Mouse (Mus musculus) liver, postnatal 0 days (tissue): ENCODE results near the gene Tshz3. TPM values are rescaled to one million over a fixed set of nuclear protein-coding genes. Genes with fewer than 3 reads are reported as not detected.
A peak's percentile ranks its signal among the peaks of the same experiment; 100 is the strongest.

ENCODE experiments used
- ATAC-seq: fragments of 200-750 bp; cut with Nextera tagmentation; 2 replicates; pipeline ENCODE4 v1.8.0; 2017; ENCODE audit warnings: mild to moderate bottlenecking, moderate library complexity
- DNase-seq: peaks from one replicate; pipeline ENCODE4 v3.0.0-alpha.2; 2016
- H3K27ac ChIP-seq: fragments of 300-500 bp; sonication (generic); 2 replicates; pipeline ENCODE4 v1.5.1; 2014; ENCODE audit warnings: antibody characterized with exemption, moderate library complexity, mild to moderate bottlenecking, low read depth
- H3K27me3 ChIP-seq: fragments of 300-500 bp; sonication (generic); 2 replicates; pipeline ENCODE4 v1.6.1; 2014; ENCODE audit warnings: low read length, control low read depth, mixed read lengths; ENCODE audit not compliant: insufficient read depth
- H3K36me3 ChIP-seq: fragments of 300-500 bp; sonication (generic); replicated peaks from 2 replicates; pipeline ENCODE4 v1.6.1; 2014; ENCODE audit warnings: mild to moderate bottlenecking, control low read depth, low read length, moderate library complexity, mixed read lengths; ENCODE audit not compliant: insufficient read depth
- H3K4me1 ChIP-seq: fragments of 300-500 bp; sonication (generic); 2 replicates; pipeline ENCODE4 v1.6.1; 2014; ENCODE audit warnings: antibody characterized with exemption, mild to moderate bottlenecking, control low read depth; ENCODE audit not compliant: insufficient read depth
- H3K4me2 ChIP-seq: fragments of 300-500 bp; sonication (generic); 2 replicates; pipeline ENCODE4 v1.6.1; 2014; ENCODE audit warnings: low read depth, mild to moderate bottlenecking, low read length, moderate library complexity, mixed read lengths
- H3K4me3 ChIP-seq: fragments of 300-500 bp; sonication (generic); 2 replicates; pipeline ENCODE4 v1.5.1; 2014; ENCODE audit warnings: low read depth, low read length
- H3K9ac ChIP-seq: fragments of 300-500 bp; sonication (generic); replicated peaks from 2 replicates; pipeline ENCODE4 v1.6.1; 2014; ENCODE audit warnings: mild to moderate bottlenecking, moderate library complexity
- H3K9me3 ChIP-seq: fragments of 300-500 bp; sonication (generic); 2 replicates; pipeline ENCODE4 v1.6.1; 2016; ENCODE audit warnings: mild to moderate bottlenecking, control low read depth, low read length, mixed read lengths
- CTCF ChIP-seq: sonication (generic); IDR thresholded peaks from 2 replicates; pipeline ENCODE4 v1.5.1; 2016; ENCODE audit warnings: antibody characterized with exemption, low read depth
- EP300 ChIP-seq: IDR thresholded peaks from 2 replicates; pipeline ENCODE4 v1.6.1; 2016; ENCODE audit warnings: antibody characterized with exemption, low read depth, mild to moderate bottlenecking
- WGBS: fragments of 180-500 bp; shearing (Covaris S2); extraction: QIAGEN DNeasy Blood & Tissue Kit; methylation state at CpG from one replicate; pipeline ENCODE4 v1.1.7; 2014; ENCODE audit not compliant: insufficient replicate concordance; 5-methylcytosine and 5-hydroxymethylcytosine counted together
- polyA plus RNA-seq: library from polyadenylated mRNA; unstranded; fragments of >200 nt; fragmentation: Nextera tagmentation; extraction: Ambion mirVana; gene quantifications from 2 replicates; pipeline ENCODE4 v1.2.1, GENCODE M21; 2015

The Tshz3 gene
- 0.60 and 0.76 TPM in 2 replicates for polyA plus RNA-seq

GRCm38 (mm10) chr7:36697856-36698588 is at the start of gene Tshz3:
Gene Tshz3 (plus strand): TSS chr7:36698118.
- H3K27me3 ChIP-seq = peaks cover 76% of the 10 kb centered on the region
- no peaks in the 10 kb centered on the region for H3K36me3 ChIP-seq
- TF ChIP-seq CTCF = no peak
- TF ChIP-seq EP300 = no peak
- ATAC-seq (peak; percentile 44), DNase-seq (peak; percentile 31)
- no peaks in the 10 kb centered on the region for H3K9me3 ChIP-seq
- WGBS = 2% methylated on average over 22 of the region's 88 CpGs
- peak within 1 kb of the TSS; percentile 44; the same call in 1 of the 2 replicates for H3K27ac ChIP-seq
- no peak within 1 kb of the TSS; the same call in 1 of the 2 replicates for H3K9ac ChIP-seq
- H3K4me2 ChIP-seq = peak within 1 kb of the TSS; percentile 83
- peak within 1 kb of the TSS; percentile 61 for H3K4me3 ChIP-seq
- peaks cover 12% of the 10 kb centered on the region for H3K4me1 ChIP-seq

GRCm38 (mm10) chr7:36655931-36656330 is 42.0 kb upstream of the Tshz3 start:
- H3K9ac ChIP-seq = no peak overlapping the region
- DNase-seq (no peak), ATAC-seq (no peak)
- no peaks in the 10 kb centered on the region for H3K36me3 ChIP-seq
- no peak overlapping the region for H3K27ac ChIP-seq
- H3K4me1 ChIP-seq = no peaks in the 10 kb centered on the region
- 77% methylated on average over 4 of the region's 4 CpGs for WGBS
- no peaks in the 10 kb centered on the region for H3K9me3 ChIP-seq
- H3K4me2 ChIP-seq = no peak overlapping the region
- no peaks in the 10 kb centered on the region for H3K27me3 ChIP-seq
- TF ChIP-seq CTCF = no peak
- no peak for TF ChIP-seq EP300
- H3K4me3 ChIP-seq = no peak overlapping the region

- Histone ChIP-seq H3K27me3 (no peaks in the 10 kb centered on the region), H3K4me3 (no peak overlapping the region), H3K9me3 (no peaks in the 10 kb centered on the region), H3K4me2 (no peak overlapping the region), H3K36me3 (no peaks in the 10 kb centered on the region), H3K4me1 (no peaks in the 10 kb centered on the region), H3K27ac (no peak overlapping the region), H3K9ac (no peak overlapping the region)
- ATAC-seq (no peak), DNase-seq (no peak)
- no peak for TF ChIP-seq EP300
Observed at GRCm38 (mm10) chr7:36656401-36656800, 41.5 kb upstream of the Tshz3 start.

DNA sequence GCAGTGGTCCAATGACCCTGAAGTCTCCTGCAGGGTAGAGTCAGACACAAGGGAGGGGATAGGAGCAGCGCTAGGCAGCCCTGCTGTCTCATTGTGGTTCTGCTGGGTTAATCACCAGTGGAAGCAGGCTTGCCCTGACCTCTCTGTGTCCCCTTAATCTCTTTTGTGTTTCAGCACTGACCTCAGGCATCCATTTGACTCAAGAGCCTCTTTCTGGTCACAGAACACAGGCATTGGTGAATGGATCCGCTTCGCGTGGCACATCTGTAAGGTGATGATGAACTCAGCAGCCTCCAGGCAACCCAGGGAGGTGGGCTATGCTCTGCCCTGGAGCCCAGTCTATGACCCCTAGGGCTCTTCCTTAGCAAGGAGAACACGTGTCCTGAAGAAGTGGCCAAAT is 39.6 kb upstream of the Tshz3 start:
- DNase-seq (no peak), ATAC-seq (no peak)
- H3K4me2 ChIP-seq = no peak overlapping the region
- H3K36me3 ChIP-seq = no peaks in the 10 kb centered on the region
- no peaks in the 10 kb centered on the region for H3K4me1 ChIP-seq
- WGBS = 62% methylated on average over 5 of the region's 5 CpGs
- no peak overlapping the region for H3K4me3 ChIP-seq
- no peaks in the 10 kb centered on the region for H3K9me3 ChIP-seq
- H3K9ac ChIP-seq = no peak overlapping the region
- TF ChIP-seq EP300 (no peak), CTCF (no peak)
- no peak overlapping the region for H3K27ac ChIP-seq
- H3K27me3 ChIP-seq = no peaks in the 10 kb centered on the region

DNA sequence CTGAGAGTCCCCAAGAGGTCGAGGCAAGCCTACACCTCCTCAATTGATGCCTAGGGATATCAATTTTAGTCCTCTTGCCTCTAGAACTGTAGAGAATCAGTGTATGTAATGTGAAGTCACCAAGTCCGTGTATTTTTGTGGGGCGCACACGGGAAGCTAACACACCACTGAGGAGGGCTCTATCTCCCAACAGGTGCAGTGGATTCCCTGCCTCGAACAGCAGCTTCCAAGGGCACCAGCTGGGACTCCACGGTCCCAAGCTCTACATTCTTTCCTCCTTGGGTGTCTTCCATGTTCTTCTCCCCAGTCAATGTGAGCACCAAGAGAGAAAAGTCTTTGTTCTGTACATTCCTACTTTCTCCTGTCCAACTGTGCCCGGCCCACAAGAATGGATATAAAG is 38.7 kb upstream of the Tshz3 start:
- Histone ChIP-seq H3K27ac (no peak overlapping the region), H3K4me3 (no peak overlapping the region), H3K9ac (no peak overlapping the region), H3K27me3 (no peaks in the 10 kb centered on the region), H3K36me3 (no peaks in the 10 kb centered on the region), H3K4me2 (no peak overlapping the region), H3K9me3 (no peaks in the 10 kb centered on the region), H3K4me1 (no peaks in the 10 kb centered on the region)
- no peak for ATAC-seq
- no peak for DNase-seq
- 62% methylated on average over 7 of the region's 7 CpGs for WGBS
- TF ChIP-seq CTCF (no peak), EP300 (no peak)

DNA sequence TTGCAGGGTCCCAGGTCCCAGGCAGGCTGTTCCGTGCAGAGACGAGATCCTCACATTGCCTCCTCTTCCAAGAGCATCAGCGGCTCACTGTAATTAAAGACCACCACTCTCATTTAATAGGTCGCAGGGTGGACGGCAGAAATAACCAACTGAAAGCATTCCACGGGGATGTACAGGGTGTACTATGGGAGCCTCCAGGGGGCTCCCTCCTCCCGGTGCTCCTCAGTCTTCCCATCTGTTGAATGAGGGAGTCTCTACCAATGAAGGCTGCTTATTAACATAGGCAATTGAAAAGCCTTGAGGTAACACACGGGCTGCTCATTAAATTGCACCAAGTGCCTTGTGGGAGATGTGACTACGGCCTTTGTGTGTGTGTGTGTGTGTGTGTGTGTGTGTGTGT is 37.3 kb upstream of the Tshz3 start:
- ATAC-seq (no peak), DNase-seq (no peak)
- no peaks in the 10 kb centered on the region for H3K27me3 ChIP-seq
- no peak overlapping the region for H3K4me2 ChIP-seq
- no peaks in the 10 kb centered on the region for H3K36me3 ChIP-seq
- TF ChIP-seq CTCF = 0 out of 2 replicates have a peak, but pooled peaks have one; percentile 11
- TF ChIP-seq EP300 = no peak
- no peak overlapping the region for H3K9ac ChIP-seq
- no peaks in the 10 kb centered on the region for H3K4me1 ChIP-seq
- no peaks in the 10 kb centered on the region for H3K9me3 ChIP-seq
- H3K4me3 ChIP-seq = no peak overlapping the region
- no peak overlapping the region for H3K27ac ChIP-seq
- 62% methylated on average over 9 of the region's 9 CpGs for WGBS
